Mouse (Mus musculus): Measurements from ENCODE around the gene Nudt8. TPM values are rescaled to one million over a fixed set of nuclear protein-coding genes. Genes with fewer than 3 reads are reported as not detected.
"Not testable (repeated sequence)": the region's sequence is repeated elsewhere in the genome, so short reads cannot be mapped to it uniquely, and the experiment has no call there.

Gene Nudt8
- total and polyA plus RNA-seq, 3 experiments = 24.7 to 40.2 (median 36.3) TPM

DNA sequence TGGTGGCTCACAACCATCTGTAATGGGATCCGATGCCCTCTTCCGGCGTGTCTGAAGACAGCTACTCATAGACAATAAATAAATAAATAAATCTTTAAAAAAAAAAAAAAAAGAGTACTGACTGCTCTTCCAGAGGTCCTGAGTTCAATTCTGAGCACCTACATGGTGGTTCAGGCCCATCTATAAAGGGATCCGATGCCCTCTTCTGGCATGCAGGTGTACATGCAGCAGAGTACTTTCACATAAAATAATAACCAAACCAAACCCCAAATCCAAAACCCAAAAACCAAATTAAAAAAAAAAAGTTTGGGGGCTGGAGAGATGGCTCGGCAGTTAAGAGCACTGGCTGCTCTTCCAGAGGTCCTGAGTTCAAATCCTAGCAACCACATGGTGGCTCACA lies 48.7 kb downstream of the Nudt8 start:
- dilution Hi-C loops (cut with MboI; ENCODE audit: extremely low pct_ligation_motif_present, extremely low pct_unique_long_range_greater_than_20kb, low sequenced_read_pairs) = not testable (repeated sequence)

DNA sequence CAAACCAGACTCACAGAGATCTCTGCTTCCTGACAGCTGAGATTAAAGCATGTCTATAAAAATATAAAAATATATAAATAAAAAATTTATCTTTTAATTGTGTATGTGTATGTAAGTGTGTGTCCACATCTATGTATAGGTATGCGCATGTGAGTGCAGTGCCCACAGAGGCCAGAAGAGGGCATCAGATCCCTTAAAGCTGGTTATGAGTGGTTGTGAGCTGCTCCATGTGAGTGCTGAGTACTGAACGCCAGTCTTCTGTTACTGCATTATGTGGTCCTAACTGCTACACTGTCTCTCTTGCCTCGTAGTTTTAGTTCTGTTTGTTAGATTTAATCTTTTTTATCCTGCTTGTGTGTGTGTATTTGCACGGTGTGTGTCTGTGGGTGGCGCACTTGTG lies 50.6 kb downstream of the Nudt8 start:
- Histone ChIP-seq H3K27ac (ENCODE audit: insufficient read depth, low read depth) (no peak overlapping the region; the same call in 1 of the 2 replicates), H3K27me3 (replicated peaks) (no peaks in the 10 kb centered on the region), H3K79me2 (replicated peaks; ENCODE audit: control insufficient read depth, extremely low read depth, insufficient read depth, poor library complexity, severe bottlenecking) (no peaks in the 10 kb centered on the region), H3K9me3 (replicated peaks; ENCODE audit: low read length) (peaks cover 2% of the 10 kb centered on the region), H3K9ac (ENCODE audit: insufficient read depth, low read depth) (no peak overlapping the region), H3K4me2 (ENCODE audit: insufficient read depth, low read depth, poor library complexity, severe bottlenecking) (no peak overlapping the region), H3K4me3 (replicated peaks in 1 of 3; ENCODE audit: low read depth in 2 of 3, low read length in 2 of 3, poor library complexity in 1 of 3) (no peak overlapping the region), H3K4me1 (ENCODE audit: control insufficient read depth in 1 of 2, insufficient read depth in 2 of 2) (peaks cover 12 to 48% of the 10 kb centered on the region in 2 experiments; a peak in 3 of 4 replicates), H3K36me3 (replicated peaks in 1 of 2; ENCODE audit: control insufficient read depth in 1 of 2, insufficient read depth in 1 of 2, low read length in 1 of 2) (no peaks in the 10 kb centered on the region)
- DNase-seq (ENCODE audit: extremely low read depth) = no peak
- in situ Hi-C loops (cut with MboI; ENCODE audit: low pct_ligation_motif_present, low pct_unique_long_range_greater_than_20kb, low sequenced_read_pairs) (loop anchor here (5.0 kb wide), 2 partner anchors 34 to 36 kb away; no protein-coding TSS in a partner anchor), dilution Hi-C loops (cut with MboI; ENCODE audit: extremely low pct_ligation_motif_present, extremely low pct_unique_long_range_greater_than_20kb, low sequenced_read_pairs) (no loop called here)
- no peak for TF ChIP-seq GABPA (IDR thresholded peaks at IDR 0.05; ENCODE audit: insufficient replicate concordance, low read depth, low read length)
- TF ChIP-seq NELFE (IDR thresholded peaks at IDR 0.05; ENCODE audit: low read depth, low read length) = no peak
- no peak for TF ChIP-seq NRF1 (IDR thresholded peaks at IDR 0.05; ENCODE audit: low read depth, low read length)
- peak in 1 of 2 experiments; percentile 21; a peak in 2 of 4 replicates for TF ChIP-seq CTCF (conservative IDR thresholded peaks at IDR 0.05 in 1 of 2, IDR thresholded peaks at IDR 0.05 in 1 of 2; ENCODE audit: low read depth in 2 of 2, low read length in 2 of 2)
- no peak for TF ChIP-seq PAX5 (IDR thresholded peaks at IDR 0.05; ENCODE audit: low read length)
- TF ChIP-seq JUND (conservative IDR thresholded peaks at IDR 0.05; ENCODE audit: low read depth, low read length) = no peak
- no peak for TF ChIP-seq POLR2A (IDR thresholded peaks at IDR 0.05; ENCODE audit: low read depth, low read length)

More for the DNA sequence above, 48.7 kb downstream of the Nudt8 start:
- Histone ChIP-seq H3K9me3 (replicated peaks; ENCODE audit: low read length) (peaks cover 13% of the 10 kb centered on the region), H3K4me1 (ENCODE audit: control insufficient read depth in 1 of 2, insufficient read depth in 2 of 2) (peaks cover 13 to 37% of the 10 kb centered on the region in 2 experiments; a peak in 3 of 4 replicates)
- H3K4me3 ChIP-seq (replicated peaks in 1 of 3; ENCODE audit: low read depth in 2 of 3, low read length in 2 of 3, poor library complexity in 1 of 3); DNase-seq (ENCODE audit: extremely low read depth); H3K36me3 ChIP-seq (replicated peaks in 1 of 2; ENCODE audit: control insufficient read depth in 1 of 2, insufficient read depth in 1 of 2, low read length in 1 of 2); H3K27ac ChIP-seq (ENCODE audit: insufficient read depth, low read depth); in situ Hi-C loops (cut with MboI; ENCODE audit: low pct_ligation_motif_present, low pct_unique_long_range_greater_than_20kb, low sequenced_read_pairs); H3K4me2 ChIP-seq (ENCODE audit: insufficient read depth, low read depth, poor library complexity, severe bottlenecking); H3K9ac ChIP-seq (ENCODE audit: insufficient read depth, low read depth); H3K79me2 ChIP-seq (replicated peaks; ENCODE audit: control insufficient read depth, extremely low read depth, insufficient read depth, poor library complexity, severe bottlenecking); H3K27me3 ChIP-seq (replicated peaks): not testable (repeated sequence)
- TF ChIP-seq CTCF (conservative IDR thresholded peaks at IDR 0.05 in 1 of 2, IDR thresholded peaks at IDR 0.05 in 1 of 2; ENCODE audit: low read depth in 2 of 2, low read length in 2 of 2) = peak in 1 of 2 experiments; percentile 33; a peak in 2 of 4 replicates
- TF ChIP-seq RAD21 (IDR thresholded peaks at IDR 0.05; ENCODE audit: low read depth, low read length) = peak; percentile 4

Other genes with a start within 250 kb of the Nudt8 start
Only the 20 nearest of the 32 such genes appear.
- gene Tcirg1, start 93.4 kb upstream of the Nudt8 start, total RNA-seq (2012; rRNA removed) = 46.6 and 53.2 TPM in 2 replicates
- gene Tcirg1, start 93.4 kb upstream of the Nudt8 start, total RNA-seq (2014; rRNA removed) = 48.5 and 51.6 TPM in 2 replicates
- gene Tcirg1, start 93.4 kb upstream of the Nudt8 start, polyA plus RNA-seq (2012; ENCODE audit: insufficient read length, low read depth) = 62.8 and 67.2 TPM in 2 replicates
- gene Ndufs8, start 87.8 kb upstream of the Nudt8 start, total RNA-seq (2012; rRNA removed) = 216 TPM in 2 replicates
- 196 and 248 TPM in 2 replicates for gene Ndufs8, start 87.8 kb upstream of the Nudt8 start, total RNA-seq (2014; rRNA removed)
- 182 and 195 TPM in 2 replicates for gene Ndufs8, start 87.8 kb upstream of the Nudt8 start, polyA plus RNA-seq (2012; ENCODE audit: insufficient read length, low read depth)
- 5.7 and 8.1 TPM in 2 replicates for gene Aldh3b1, start 70.8 kb upstream of the Nudt8 start, total RNA-seq (2012; rRNA removed)
- 3.7 and 5.9 TPM in 2 replicates for gene Aldh3b1, start 70.8 kb upstream of the Nudt8 start, total RNA-seq (2014; rRNA removed)
- 7.4 and 8.1 TPM in 2 replicates for gene Aldh3b1, start 70.8 kb upstream of the Nudt8 start, polyA plus RNA-seq (2012; ENCODE audit: insufficient read length, low read depth)
- gene Unc93b1, start 65.4 kb upstream of the Nudt8 start, total RNA-seq (2012; rRNA removed) = 77.9 and 84.7 TPM in 2 replicates
- gene Unc93b1, start 65.4 kb upstream of the Nudt8 start, total RNA-seq (2014; rRNA removed) = 72.7 and 82.3 TPM in 2 replicates
- gene Unc93b1, start 65.4 kb upstream of the Nudt8 start, polyA plus RNA-seq (2012; ENCODE audit: insufficient read length, low read depth) = 105 and 117 TPM in 2 replicates
- not detected in 2 replicates for gene Aldh3b3, start 41.9 kb upstream of the Nudt8 start, total RNA-seq (2012; rRNA removed)
- not detected in 2 replicates for gene Aldh3b3, start 41.9 kb upstream of the Nudt8 start, total RNA-seq (2014; rRNA removed)
- not detected in 2 replicates for gene Aldh3b3, start 41.9 kb upstream of the Nudt8 start, polyA plus RNA-seq (2012; ENCODE audit: insufficient read length, low read depth)
- gene Aldh3b2, start 28.3 kb upstream of the Nudt8 start, total RNA-seq (2012; rRNA removed) = not detected in 2 replicates
- not detected in 2 replicates for gene Aldh3b2, start 28.3 kb upstream of the Nudt8 start, total RNA-seq (2014; rRNA removed)
- not detected in 2 replicates for gene Aldh3b2, start 28.3 kb upstream of the Nudt8 start, polyA plus RNA-seq (2012; ENCODE audit: insufficient read length, low read depth)
- 0.25 TPM in 1 of 2 replicates, not detected in the other for gene Acy3, start 14.0 kb upstream of the Nudt8 start, total RNA-seq (2012; rRNA removed)
- not detected in 2 replicates for gene Acy3, start 14.0 kb upstream of the Nudt8 start, total RNA-seq (2014; rRNA removed)
- 0.29 and 0.83 TPM in 2 replicates for gene Acy3, start 14.0 kb upstream of the Nudt8 start, polyA plus RNA-seq (2012; ENCODE audit: insufficient read length, low read depth)
- not detected in 2 replicates for gene Tbx10, start 7.8 kb upstream of the Nudt8 start, total RNA-seq (2012; rRNA removed)
- not detected in 2 replicates for gene Tbx10, start 7.8 kb upstream of the Nudt8 start, total RNA-seq (2014; rRNA removed)
- gene Tbx10, start 7.8 kb upstream of the Nudt8 start, polyA plus RNA-seq (2012; ENCODE audit: insufficient read length, low read depth) = not detected in 2 replicates
- gene Gm49405, start within 50 bp of the Nudt8 start, total RNA-seq (2012; rRNA removed) = 2.0 and 2.1 TPM in 2 replicates
- gene Gm49405, start within 50 bp of the Nudt8 start, total RNA-seq (2014; rRNA removed) = 0.99 and 1.1 TPM in 2 replicates
- gene Gm49405, start within 50 bp of the Nudt8 start, polyA plus RNA-seq (2012; ENCODE audit: insufficient read length, low read depth) = 2.7 and 3.3 TPM in 2 replicates
- gene Doc2g, start 2.7 kb downstream of the Nudt8 start, total RNA-seq (2012; rRNA removed) = 4.4 and 5.2 TPM in 2 replicates
- gene Doc2g, start 2.7 kb downstream of the Nudt8 start, total RNA-seq (2014; rRNA removed) = 2.1 and 2.7 TPM in 2 replicates
- 5.7 and 6.4 TPM in 2 replicates for gene Doc2g, start 2.7 kb downstream of the Nudt8 start, polyA plus RNA-seq (2012; ENCODE audit: insufficient read length, low read depth)
- gene Ndufv1, start 12.2 kb downstream of the Nudt8 start, total RNA-seq (2012; rRNA removed) = 183 TPM in 2 replicates
- 119 TPM in 2 replicates for gene Ndufv1, start 12.2 kb downstream of the Nudt8 start, total RNA-seq (2014; rRNA removed)
- gene Ndufv1, start 12.2 kb downstream of the Nudt8 start, polyA plus RNA-seq (2012; ENCODE audit: insufficient read length, low read depth) = 133 and 136 TPM in 2 replicates
- 529 and 544 TPM in 2 replicates for gene Gstp1, start 37.4 kb downstream of the Nudt8 start, total RNA-seq (2012; rRNA removed)
- gene Gstp1, start 37.4 kb downstream of the Nudt8 start, total RNA-seq (2014; rRNA removed) = 333 and 343 TPM in 2 replicates
- gene Gstp1, start 37.4 kb downstream of the Nudt8 start, polyA plus RNA-seq (2012; ENCODE audit: insufficient read length, low read depth) = 468 and 696 TPM in 2 replicates
- gene Gstp2, start 45.4 kb downstream of the Nudt8 start, total RNA-seq (2012; rRNA removed) = 6.0 and 21.1 TPM in 2 replicates
- gene Gstp2, start 45.4 kb downstream of the Nudt8 start, total RNA-seq (2014; rRNA removed) = not detected in 2 replicates
- 1.4 and 2.4 TPM in 2 replicates for gene Gstp2, start 45.4 kb downstream of the Nudt8 start, polyA plus RNA-seq (2012; ENCODE audit: insufficient read length, low read depth)
- 0.46 and 1.4 TPM in 2 replicates for gene Gstp3, start 59.0 kb downstream of the Nudt8 start, total RNA-seq (2012; rRNA removed)
- gene Gstp3, start 59.0 kb downstream of the Nudt8 start, total RNA-seq (2014; rRNA removed) = not detected in 2 replicates
- not detected in 2 replicates for gene Gstp3, start 59.0 kb downstream of the Nudt8 start, polyA plus RNA-seq (2012; ENCODE audit: insufficient read length, low read depth)
- gene Cabp2, start 81.0 kb downstream of the Nudt8 start, total RNA-seq (2012; rRNA removed) = not detected in 2 replicates
- gene Cabp2, start 81.0 kb downstream of the Nudt8 start, total RNA-seq (2014; rRNA removed) = not detected in 2 replicates
- not detected in 2 replicates for gene Cabp2, start 81.0 kb downstream of the Nudt8 start, polyA plus RNA-seq (2012; ENCODE audit: insufficient read length, low read depth)
- 69.5 and 90.3 TPM in 2 replicates for gene Cdk2ap2, start 96.6 kb downstream of the Nudt8 start, total RNA-seq (2012; rRNA removed)
- gene Cdk2ap2, start 96.6 kb downstream of the Nudt8 start, total RNA-seq (2014; rRNA removed) = 57.0 and 63.4 TPM in 2 replicates
- 55.6 and 67.1 TPM in 2 replicates for gene Cdk2ap2, start 96.6 kb downstream of the Nudt8 start, polyA plus RNA-seq (2012; ENCODE audit: insufficient read length, low read depth)
- 43.8 and 46.1 TPM in 2 replicates for gene Pitpnm1, start 99.4 kb downstream of the Nudt8 start, total RNA-seq (2012; rRNA removed)
- gene Pitpnm1, start 99.4 kb downstream of the Nudt8 start, total RNA-seq (2014; rRNA removed) = 14.8 and 15.9 TPM in 2 replicates
- 33.3 and 34.7 TPM in 2 replicates for gene Pitpnm1, start 99.4 kb downstream of the Nudt8 start, polyA plus RNA-seq (2012; ENCODE audit: insufficient read length, low read depth)
- gene Aip, start 125.3 kb downstream of the Nudt8 start, total RNA-seq (2012; rRNA removed) = 37.5 and 39.7 TPM in 2 replicates
- gene Aip, start 125.3 kb downstream of the Nudt8 start, total RNA-seq (2014; rRNA removed) = 10.8 and 11.7 TPM in 2 replicates
- 64.8 and 87.9 TPM in 2 replicates for gene Aip, start 125.3 kb downstream of the Nudt8 start, polyA plus RNA-seq (2012; ENCODE audit: insufficient read length, low read depth)
- 0.17 and 0.25 TPM in 2 replicates for gene Gpr152, start 139.2 kb downstream of the Nudt8 start, total RNA-seq (2012; rRNA removed)
- gene Gpr152, start 139.2 kb downstream of the Nudt8 start, total RNA-seq (2014; rRNA removed) = 0.05 TPM in 1 of 2 replicates, not detected in the other
- gene Gpr152, start 139.2 kb downstream of the Nudt8 start, polyA plus RNA-seq (2012; ENCODE audit: insufficient read length, low read depth) = 0.71 and 0.82 TPM in 2 replicates
- gene Cabp4, start 143.5 kb downstream of the Nudt8 start, total RNA-seq (2012; rRNA removed) = 2.8 and 3.3 TPM in 2 replicates
- gene Cabp4, start 143.5 kb downstream of the Nudt8 start, total RNA-seq (2014; rRNA removed) = 6.4 and 6.9 TPM in 2 replicates
- 11.8 and 14.7 TPM in 2 replicates for gene Cabp4, start 143.5 kb downstream of the Nudt8 start, polyA plus RNA-seq (2012; ENCODE audit: insufficient read length, low read depth)

Data from CH12.LX (cell line).